Mouse (Mus musculus) megakaryocyte progenitor cell, adult 5-6 weeks (primary cell): ENCODE results near the gene Spindoc. TPM values are rescaled to one million over a fixed set of nuclear protein-coding genes. Genes with fewer than 3 reads are reported as not detected.
A peak's percentile ranks its signal among the peaks of the same experiment; 100 is the strongest.
"Not testable (repeated sequence)": the region's sequence is repeated elsewhere in the genome, so short reads cannot be mapped to it uniquely, and the experiment has no call there.

ENCODE experiments used
- ATAC-seq: replicated peaks from 2 replicates; pipeline ENCODE4 v1.8.0; 2016; ENCODE audit warnings: mild to moderate bottlenecking, moderate TSS enrichment, inconsistent platforms; ENCODE audit not compliant: poor library complexity
- total RNA-seq, 2 experiments: library from RNA; stranded (forward) in 1 of 2; stranded (reverse) in 1 of 2; fragments of 157-497, 149-512 nt in 1 of 2; fragments of 200-1000 nt in 1 of 2; gene quantifications; 2 replicates each; pipeline versions ENCODE4 v1.2.3 to v1.2.4; 2015 to 2017

Spindoc gene
- total RNA-seq, 2 experiments from 2014 or later: 2.6 to 7.6 TPM

DNA sequence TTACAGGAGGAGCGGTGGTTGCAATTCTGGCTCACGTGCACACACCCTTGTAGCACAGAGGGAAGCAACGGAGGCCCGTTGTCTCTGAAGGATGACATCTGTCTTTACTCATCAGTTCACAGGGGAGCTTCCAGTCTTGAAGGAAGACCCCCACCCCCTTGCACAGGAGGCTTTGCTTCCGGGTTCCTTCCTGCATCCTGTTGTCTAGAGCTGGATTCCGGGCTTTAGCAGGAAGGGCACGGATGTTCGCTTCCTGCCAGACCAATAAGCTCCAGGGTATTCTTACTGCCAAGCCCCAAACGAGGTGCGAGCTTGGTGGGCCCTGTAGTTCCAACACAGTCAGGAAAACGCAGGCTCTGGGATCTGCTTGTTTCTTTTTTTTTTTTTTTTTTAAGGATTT, 17.8 kb upstream of the Spindoc start:
- no peak for ATAC-seq

DNA sequence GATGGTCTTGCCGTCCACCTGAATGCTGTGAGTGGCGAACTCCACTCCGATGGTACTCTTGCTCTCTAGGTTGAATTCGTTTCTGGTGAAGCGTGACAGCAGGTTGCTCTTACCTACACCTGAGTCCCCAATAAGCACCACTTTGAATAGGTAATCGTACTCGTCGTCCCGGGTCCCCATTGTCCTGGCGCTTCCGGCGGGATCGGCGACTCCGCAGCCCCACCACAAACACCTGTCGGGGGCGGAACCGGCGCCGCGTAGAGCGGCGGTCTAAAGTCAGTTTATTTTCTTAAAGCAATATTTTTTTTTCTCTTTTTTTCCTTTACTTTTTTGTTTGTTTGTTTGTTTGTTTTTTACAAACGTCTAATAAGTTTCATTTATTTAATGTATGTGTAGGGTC, 16.1 kb upstream of the Spindoc start:
- peak; percentile 57; the same call in 1 of the 2 replicates for ATAC-seq

DNA sequence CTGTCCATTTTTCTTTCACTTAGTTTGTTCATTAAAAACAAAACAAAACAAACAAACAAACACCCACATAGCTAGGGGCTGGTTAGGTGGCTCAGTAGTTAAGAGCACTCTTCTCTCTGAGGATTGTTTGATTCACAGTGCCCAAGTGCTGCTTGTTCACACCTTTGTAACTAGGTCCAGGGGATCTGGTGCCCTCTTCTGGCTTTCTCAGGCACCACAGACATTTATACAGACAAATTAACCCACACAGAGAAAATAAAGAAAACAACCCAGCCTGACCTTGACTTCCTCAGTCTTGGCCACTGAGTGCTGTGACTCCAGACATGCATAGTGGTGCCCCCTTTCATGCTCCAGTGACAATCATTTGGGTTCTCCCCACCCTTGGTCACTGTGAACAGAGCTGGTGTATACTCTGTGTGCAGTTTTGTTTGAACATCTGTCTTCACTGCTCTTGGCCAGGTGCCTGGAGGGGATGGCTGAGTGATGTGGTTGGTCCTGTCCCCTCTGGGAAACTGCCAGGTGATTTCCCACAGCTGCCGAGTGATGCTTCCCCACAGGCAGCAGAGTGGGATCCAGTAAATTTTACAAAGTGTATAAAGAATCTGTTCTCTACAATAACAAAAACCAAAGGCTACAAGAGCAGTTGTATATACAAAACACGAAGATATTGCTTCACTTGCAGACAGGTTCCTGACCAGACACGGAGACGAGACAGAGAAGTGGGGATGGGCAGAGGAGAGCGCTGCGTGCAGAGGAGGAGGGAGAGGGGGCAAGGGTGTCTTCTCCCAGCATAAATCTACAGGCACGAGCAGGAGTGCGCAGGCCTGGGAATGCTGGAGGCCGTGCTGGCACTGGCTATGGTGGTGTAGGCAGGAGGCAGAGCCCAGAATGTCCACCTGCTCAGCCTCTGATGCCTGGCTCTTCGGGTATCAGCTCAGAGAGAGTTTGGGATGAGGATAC, 14.4 kb upstream of the Spindoc start:
- ATAC-seq: peak; percentile 61

DNA sequence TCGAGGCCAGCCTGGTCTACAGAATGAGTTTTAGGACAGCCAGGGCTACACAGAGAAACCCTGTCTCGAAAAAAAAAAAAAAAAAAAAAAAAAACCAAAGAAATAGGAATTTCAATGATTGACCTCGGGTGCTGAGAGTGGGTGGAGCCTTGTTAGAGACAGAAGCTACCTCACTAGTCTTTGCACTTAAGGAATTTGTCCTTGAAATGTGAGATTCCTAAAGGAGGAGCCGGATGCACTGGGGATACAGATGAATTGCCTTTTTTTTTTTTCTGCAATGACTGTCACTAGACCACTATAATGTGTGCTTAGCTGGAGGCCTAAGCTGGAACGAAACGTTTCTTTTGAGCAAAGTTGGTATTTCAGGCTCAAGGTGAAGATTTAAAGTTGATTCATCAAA, 5.7 kb upstream of the Spindoc start:
- ATAC-seq: no peak

DNA sequence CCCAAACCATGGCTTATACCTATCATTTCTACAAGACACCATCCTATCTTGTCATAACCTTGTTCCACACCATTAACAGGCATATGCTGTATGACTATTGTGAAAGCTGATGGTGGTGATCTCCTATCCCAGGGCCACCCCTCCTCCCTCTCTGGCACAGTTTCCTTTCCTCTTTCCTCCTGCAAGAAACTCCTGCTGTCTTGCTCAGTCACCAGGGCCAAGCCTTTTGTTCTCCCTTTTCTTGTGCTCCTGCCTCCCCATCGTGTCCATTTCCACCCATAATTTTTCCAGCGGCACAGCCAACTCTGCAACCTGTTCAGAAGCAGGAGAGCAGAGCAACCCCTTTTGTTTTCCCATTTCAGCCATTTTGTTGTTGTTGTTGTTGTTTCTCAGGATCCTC, 3.2 kb upstream of the Spindoc start:
- no peak for ATAC-seq

DNA sequence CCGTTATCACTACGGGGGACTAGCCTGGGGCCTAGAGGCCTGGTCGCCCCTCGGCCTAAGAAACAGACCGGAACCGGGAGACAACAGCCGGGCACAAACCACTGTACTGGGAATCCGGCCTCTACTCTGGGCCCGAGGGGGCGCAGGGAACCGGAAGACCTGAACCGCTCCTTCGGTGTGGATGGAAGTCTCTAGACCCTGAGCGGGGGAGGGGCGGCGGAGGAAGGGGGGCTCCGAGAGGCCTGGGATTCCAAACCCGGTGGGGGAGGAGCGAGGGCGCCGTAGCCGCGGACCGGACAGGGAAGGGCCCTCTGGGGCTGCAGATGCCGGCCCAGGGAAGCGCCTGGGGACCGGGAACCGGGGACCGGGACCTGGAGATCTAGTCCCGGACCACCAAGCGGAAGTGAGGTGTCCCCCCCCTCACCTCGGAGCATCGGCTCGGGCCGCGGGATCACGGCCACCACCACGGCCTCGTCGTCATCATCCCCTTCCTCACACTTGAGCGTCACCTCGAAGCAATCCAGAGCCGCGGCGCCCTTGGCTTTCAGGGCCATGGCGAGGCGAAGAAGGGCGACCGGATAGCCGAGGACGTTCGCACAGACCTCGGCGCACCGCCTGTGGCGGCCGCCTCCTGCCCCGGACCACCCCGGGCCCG, 419 bp downstream of the Spindoc start:
- peak; percentile 24; the same call in 1 of the 2 replicates for ATAC-seq

DNA sequence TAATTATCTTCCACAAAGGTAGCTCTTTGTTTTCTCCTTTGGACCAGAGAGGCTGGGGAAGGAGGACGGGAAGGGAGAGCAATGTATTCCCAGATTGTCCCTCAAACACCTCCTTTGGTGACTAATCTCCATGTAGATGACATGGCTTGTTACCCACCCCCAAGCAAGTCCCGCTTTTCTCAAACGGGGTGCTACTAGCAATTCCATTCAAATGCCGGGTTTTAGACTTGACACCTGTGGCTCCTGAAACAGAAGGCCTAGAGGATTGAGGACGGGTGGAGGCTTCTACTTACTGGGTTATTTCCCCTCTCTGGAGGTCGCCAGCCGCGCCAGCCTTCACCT, 917 bp downstream of the Spindoc start:
- no peak for ATAC-seq

DNA sequence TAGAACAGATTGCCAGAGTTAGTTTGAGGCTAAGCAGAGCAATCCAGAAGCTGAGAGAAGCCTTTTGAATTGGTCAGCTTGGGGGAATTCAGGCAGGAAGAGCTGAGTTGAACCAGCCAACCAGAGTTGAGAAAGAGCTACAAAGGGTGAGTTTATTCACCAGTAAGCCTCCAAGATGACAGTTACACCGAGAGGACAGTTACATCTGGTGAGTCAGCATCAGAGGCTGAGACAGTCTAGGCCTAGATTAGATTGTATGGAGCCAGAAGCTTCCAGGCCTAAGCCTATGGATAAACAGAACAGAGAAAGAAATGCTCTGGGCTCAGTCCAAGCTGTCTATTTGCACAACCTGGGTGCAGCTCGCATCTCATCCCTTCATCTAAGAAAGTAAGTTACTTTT, 5.2 kb downstream of the Spindoc start:
- ATAC-seq: 0 out of 2 replicates have a peak, but pooled peaks have one; percentile 23

DNA sequence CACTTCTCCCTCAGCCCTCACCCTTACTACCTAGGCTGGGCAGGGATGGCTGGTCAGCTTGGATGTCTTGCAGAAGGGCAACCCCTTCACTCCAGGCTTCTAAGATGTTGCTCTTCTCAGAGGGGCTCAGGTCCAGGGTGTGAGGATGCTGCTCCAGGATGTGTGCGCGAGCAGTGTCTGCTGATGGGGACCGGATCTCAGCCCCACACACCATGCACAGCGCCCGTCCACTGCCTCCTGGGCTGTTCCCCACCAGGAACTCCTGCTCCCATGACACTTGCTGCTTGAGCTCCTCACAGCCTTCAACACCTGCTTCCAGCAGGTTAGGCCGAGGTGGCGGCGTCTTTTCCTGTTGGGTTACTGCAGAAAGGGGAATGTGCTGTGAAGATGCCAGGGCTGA, 8.3 kb downstream of the Spindoc start:
- ATAC-seq: no peak

DNA sequence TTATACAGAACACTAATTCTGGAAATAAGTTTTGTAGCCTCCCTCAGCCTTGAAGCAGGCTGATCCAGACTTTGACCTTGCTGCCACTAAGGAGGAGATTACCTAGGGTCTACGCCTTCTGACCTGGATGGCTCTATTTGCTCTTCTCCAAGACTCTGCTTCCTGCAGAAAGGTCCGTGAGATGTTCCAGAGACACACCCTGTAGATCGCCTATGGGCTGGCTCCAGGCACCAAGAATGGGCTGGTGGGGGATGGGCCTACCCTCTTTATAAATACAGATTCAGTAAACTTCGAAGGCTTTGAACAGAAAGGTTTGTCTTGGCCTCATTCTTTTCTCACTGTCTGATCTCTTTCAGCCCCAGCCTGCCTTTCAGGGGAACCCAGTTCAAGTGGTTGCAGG, 13.3 kb downstream of the Spindoc start:
- ATAC-seq: not testable (repeated sequence)

DNA sequence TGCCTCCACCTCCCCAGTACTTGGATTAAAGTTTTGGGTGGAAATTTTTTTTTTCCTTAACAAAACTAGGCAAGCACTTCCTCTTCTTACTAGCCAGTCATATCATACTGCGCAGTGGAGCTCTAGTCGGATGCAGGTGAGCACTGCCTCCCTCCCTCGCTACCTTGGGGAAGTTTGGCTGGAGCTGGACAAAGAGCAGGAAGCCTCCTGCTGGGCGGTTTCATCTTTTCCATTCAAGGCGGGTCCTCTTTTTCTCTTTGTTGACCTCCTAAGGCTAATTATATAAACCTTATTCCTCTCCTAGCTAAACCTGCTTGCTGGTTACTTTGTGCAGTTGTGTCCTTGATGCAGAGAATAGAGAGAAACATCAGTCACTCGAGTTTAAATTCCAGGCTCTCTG, 29.2 kb downstream of the Spindoc start:
- ATAC-seq: no peak

DNA sequence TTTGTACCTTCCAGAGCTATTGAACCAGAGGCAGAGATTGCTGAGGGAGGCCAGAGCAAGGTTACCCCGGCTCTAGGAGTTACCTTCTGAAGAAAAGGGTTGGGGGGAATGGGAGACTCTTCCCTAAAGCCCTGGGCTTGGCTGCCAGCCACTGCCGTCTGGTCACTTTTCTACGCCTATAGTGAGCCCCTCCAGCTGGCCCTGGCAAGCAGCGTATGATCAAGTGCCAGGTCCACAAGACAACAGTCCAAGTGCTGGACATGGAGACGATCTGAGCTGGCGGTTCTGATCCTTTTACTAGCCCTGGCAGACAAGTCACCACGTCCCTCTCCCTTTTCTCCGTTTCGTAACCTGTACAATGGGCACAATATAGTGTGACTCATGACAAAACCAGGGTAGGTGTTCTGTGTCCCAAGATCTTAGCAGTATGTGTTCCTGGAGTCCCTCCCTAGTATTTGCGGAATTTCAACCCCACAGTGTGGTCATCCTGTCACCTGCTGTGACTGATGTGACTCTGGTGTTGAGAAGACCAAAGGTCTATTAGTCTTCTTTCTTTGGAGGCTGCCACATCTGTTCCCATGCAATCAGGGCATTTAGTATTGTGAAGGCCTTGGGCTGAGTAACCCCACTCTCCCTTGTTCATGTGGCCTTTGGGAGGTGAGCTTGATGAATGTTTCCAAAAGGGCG, 29.8 kb downstream of the Spindoc start:
- no peak for ATAC-seq

DNA sequence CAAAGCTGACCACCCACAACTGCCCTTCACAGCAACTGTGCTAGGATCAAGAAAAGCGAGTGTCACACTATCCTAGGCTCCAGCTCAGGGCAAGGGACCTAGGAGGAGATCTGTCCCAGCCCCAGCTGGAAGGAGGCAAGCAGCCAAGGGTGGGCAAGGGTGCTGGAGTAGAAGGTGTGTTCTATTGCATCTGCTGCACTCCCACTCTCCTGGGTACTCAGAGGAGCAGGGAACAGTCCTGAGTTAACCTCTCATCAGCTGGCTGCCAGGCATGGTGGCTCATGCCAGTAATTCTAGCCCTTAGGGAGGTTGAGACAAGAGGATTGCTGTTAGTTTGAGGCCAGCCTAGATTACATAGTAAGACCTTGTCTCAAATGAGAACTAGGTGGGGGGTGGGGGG, 32.8 kb downstream of the Spindoc start:
- ATAC-seq: no peak

DNA sequence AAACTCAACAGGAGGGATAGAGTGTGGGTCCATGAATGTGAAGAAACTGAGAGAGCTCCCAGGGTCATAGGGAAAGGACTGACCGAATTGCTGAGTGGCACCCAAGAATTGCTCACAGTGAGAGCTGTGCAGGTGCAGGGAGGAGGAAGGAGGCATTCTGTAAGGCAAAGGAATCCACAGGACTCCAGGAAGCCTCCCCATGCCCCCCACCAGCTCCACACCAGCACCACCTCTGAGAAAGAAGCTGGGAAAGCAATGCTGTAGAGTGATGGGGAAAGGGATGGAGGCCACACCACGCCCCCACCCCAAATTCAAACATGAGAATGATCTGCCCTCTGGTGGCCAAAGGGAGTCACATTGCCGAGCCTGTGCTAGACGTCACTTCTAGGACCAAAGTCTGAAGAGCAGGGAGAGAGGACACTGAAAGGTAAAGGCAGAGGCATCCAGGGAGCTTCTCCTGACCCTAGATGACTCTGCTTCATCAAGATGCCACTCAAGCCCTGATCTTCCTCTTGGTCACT, 37.5 kb downstream of the Spindoc start:
- ATAC-seq: no peak

DNA sequence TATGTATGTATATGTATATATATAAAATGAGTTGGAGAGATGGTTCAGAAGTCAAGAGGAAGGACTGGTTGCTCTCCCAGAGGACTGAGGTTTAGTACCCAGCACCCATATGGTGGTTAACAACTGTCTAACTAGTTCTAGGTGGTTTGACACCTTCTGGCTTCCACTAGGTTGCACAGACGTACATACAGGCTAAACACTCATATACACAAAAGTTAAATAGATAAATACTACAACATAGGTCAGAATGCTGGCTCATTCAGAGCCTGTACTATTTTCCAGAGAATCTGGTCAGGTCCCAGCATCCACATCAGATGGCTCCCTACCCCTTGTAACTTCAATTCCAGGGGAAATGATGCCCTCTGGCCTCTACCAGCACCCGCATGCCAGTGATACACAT, 40.1 kb downstream of the Spindoc start:
- no peak for ATAC-seq

DNA sequence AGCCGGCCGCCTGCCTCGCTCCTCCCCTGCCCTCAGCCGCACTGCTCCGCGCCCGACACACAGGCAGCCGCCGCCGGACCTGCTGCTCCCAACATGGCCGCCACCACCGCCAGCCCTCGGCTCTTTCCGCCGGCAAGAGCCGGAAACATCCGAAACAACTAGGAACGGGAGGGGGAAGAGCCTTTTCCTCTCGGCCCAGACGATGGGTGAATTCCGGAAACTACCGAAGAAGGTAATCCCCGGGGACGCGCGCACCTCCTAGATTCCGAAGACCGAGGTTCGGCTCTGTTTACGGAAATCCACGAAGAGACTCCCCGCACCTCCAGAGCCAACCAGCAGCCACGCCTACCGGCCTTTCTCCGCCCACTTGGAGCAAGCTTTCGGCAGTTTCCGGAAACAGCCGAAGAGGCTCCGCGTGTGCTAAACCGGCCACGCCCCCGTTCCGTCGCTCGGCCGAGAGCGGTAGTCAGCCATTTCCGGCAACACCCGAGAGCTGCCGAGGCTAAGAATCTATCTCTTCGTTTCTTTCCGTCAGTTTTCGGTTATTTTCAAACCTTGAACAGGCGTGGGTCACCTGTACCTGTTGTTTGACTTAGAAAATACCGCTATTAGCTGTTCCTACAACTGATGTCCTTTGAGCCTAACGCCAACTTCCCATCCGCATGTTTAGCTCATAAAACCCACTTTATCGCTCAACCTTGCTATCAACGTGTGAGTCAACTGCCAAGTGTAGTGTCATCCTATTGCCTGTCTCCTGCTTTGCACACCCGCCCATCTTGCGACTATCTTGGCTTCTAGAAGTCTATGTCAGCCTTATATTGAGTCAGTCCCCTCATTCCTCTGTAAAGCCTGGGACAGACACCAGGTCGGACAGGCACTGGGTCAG, 41.0 kb downstream of the Spindoc start, which contains the start of gene Mark2:
TSS of gene Mark2 (minus strand) at position 349 of the 886 bp plus-strand sequence.
- ATAC-seq: peak; percentile 80

DNA sequence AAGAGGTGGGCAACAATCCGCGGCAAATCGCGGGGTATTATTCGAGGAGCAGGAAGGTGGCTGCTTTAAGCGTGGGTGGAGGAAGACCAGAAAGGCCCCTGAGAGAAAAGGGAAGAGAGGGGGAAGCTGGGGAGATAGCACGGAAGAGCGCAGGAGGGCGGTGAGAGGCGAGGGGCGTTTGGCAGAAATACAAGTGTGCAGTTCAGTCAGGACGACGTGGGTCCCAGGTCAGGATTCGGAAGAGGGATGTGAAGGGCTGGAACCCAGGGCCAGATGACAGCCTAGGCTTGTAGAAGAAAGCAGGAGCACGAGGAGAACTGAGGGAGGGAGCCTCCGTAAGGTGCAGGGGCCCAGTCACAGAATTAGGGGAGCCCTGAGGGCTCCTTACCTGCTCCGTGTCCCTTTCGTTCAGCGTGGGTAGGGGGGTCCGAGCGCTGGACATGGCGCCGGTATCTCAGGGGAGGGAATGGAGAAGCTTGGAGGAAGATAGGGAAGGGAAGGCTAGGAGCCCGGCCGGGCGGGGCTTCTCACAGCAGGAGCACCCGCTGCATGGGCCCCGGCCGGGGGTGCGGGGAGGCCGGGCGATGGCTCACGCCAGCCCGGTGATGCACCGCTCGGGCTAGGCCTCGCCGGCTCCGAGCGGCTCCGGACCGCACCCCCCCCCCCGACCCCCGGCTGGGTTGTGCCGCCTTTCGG, 41.9 kb downstream of the Spindoc start:
- peak; percentile 3 for ATAC-seq

DNA sequence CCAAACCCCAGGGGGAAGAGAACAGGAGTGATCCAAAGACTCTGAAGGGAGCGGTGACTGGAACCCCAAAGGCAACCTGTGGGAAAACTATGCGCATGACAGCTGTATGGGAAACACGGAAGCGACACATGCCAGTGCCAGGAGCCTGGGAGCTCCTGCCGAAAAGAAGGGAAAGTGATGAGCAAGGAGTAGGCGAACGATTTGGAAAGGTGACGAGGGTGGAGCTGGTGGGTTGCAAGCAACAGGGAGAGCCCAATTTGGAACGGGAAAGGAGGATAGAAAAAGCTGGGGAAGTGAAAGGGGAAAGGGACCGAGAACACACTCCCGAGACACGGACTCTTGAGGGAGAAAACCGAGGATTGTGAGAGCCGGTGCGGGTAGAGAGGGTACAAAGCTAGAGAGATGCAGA, 42.4 kb downstream of the Spindoc start:
- ATAC-seq: no peak

DNA sequence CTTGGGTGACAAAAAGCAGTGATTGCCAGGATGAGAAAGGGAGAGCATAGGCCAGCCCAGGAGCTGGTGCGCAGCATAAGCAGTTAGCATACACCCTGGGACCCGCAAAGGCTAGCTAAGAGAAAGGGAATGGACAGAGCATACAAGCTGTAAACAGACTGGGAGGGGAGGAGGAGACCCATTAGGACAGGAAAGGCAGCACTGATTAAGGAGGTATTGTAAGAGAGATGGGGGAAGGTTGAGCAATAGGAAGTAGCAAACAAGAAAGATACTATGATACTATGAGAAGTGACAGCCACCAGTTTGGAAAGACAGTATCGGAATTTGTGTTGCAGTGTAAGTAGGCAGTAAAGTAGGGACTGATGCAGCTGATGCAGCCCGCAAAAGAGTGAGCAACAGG, 42.9 kb downstream of the Spindoc start:
- ATAC-seq: no peak

DNA sequence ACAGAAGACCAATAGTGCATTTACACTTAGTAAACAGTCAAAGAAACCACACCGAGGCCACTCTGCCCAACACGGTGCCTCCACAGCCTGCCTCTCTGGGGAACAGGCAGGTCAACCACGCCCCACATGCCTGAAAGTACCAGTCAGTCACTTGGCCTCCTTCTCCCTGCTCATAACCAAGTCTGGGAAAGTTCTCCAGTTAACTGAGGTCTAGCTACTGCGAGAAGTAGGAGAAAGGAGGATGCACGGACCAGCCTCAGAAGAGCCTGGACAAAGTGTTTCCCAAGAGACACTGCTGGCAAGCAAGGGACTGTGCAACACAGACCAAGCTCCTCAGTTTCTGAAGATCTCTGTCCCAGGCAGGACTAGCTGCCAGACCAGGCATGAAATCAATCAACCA, 43.8 kb downstream of the Spindoc start:
- no peak for ATAC-seq
